ENCODE assay signal across 31 mouse cellular contexts in genomic region chr14:51047846-51048245, GRCm38 (mm10). TPM values are rescaled to one million over a fixed set of nuclear protein-coding genes. Genes with fewer than 3 reads are reported as not detected.
"Had no signal": no experiment of that assay in that cellular context is flagged by ENCODE, and none has a peak within 500 bp of the region (broad histone marks: within the 10 kb centered on the region; RNA-seq: fewer than 3 reads in every experiment).

No protein-coding gene starts in this region.

- H3K27me3 ChIP-seq: liver, embryonic 13.5 days had no signal

- H3K4me3 ChIP-seq: layer of hippocampus, adult 2 months; left cerebral cortex, adult 2 months; liver, embryonic 13.5 days had no signal

- H3K9me3 ChIP-seq: liver, embryonic 13.5 days had no signal

- H3K27ac ChIP-seq: kidney, postnatal 0 days; layer of hippocampus, adult 2 months; left cerebral cortex, adult 2 months; liver, embryonic 13.5 days; macrophage had no signal

- H3K9ac ChIP-seq: liver, embryonic 13.5 days had no signal

- H3K36me3 ChIP-seq: liver, embryonic 13.5 days had no signal

- ATAC-seq: intestine, postnatal 0 days had no signal

- H3K4me2 ChIP-seq: liver, embryonic 13.5 days; midbrain, embryonic 11.5 days had no signal

- DNase-seq: kidney, adult 2 months; kidney, postnatal 25 days; layer of hippocampus, postnatal 36 days; liver, embryonic 13.5 days; midbrain, embryonic 14.5 days; thymus, adult 2 months; thymus, postnatal 14 days; thymus, postnatal 4 days had no signal

RNA-seq across cellular contexts. Expression of gene Rnase11, which starts 2.1 kb away (rescaled TPM):
- total RNA-seq: layer of hippocampus, adult 2 months; layer of hippocampus, postnatal 10 days; layer of hippocampus, postnatal 36 days; left cerebral cortex, adult 2 months; left cerebral cortex, postnatal 10 days; left cerebral cortex, postnatal 36 days; liver, adult 2 months; megakaryocyte-erythroid progenitor cell, adult 5-6 weeks; midbrain, postnatal 0 days had no signal
- polyA plus RNA-seq: intestine, embryonic 14.5 days; intestine, postnatal 0 days; kidney, adult 2 months; kidney, postnatal 0 days; large intestine, adult 2 months; limb, embryonic 11.5 days; limb, embryonic 14.5 days; liver, adult 2 months; liver, embryonic 13.5 days; liver, embryonic 16.5 days; macrophage; midbrain, embryonic 11.5 days; midbrain, embryonic 14.5 days; midbrain, postnatal 0 days; neural tube, embryonic 11.5 days; neural tube, embryonic 14.5 days; small intestine, adult 2 months; spleen, adult 2 months; stomach, embryonic 16.5 days; thymus, adult 2 months had no signal

RNA-seq across cellular contexts. Expression of gene Rnase9, which starts 6.2 kb away (rescaled TPM):
- total RNA-seq: layer of hippocampus, adult 2 months; layer of hippocampus, postnatal 10 days; layer of hippocampus, postnatal 36 days; left cerebral cortex, adult 2 months; left cerebral cortex, postnatal 10 days; left cerebral cortex, postnatal 36 days; liver, adult 2 months; megakaryocyte-erythroid progenitor cell, adult 5-6 weeks; midbrain, postnatal 0 days had no signal
- polyA plus RNA-seq: intestine, embryonic 14.5 days; intestine, postnatal 0 days; kidney, adult 2 months; kidney, postnatal 0 days; large intestine, adult 2 months; limb, embryonic 11.5 days; limb, embryonic 14.5 days; liver, adult 2 months; liver, embryonic 13.5 days; liver, embryonic 16.5 days; macrophage; midbrain, embryonic 11.5 days; midbrain, embryonic 14.5 days; midbrain, postnatal 0 days; neural tube, embryonic 11.5 days; neural tube, embryonic 14.5 days; small intestine, adult 2 months; spleen, adult 2 months; stomach, embryonic 16.5 days; thymus, adult 2 months had no signal

RNA-seq across cellular contexts. Expression of gene Rnase12, which starts 9.6 kb away (rescaled TPM):
- total RNA-seq: layer of hippocampus, adult 2 months; layer of hippocampus, postnatal 10 days; layer of hippocampus, postnatal 36 days; left cerebral cortex, adult 2 months; left cerebral cortex, postnatal 10 days; left cerebral cortex, postnatal 36 days; liver, adult 2 months; midbrain, postnatal 0 days had no signal
- polyA plus RNA-seq: kidney, adult 2 months; limb, embryonic 11.5 days; liver, adult 2 months; macrophage; midbrain, embryonic 11.5 days; midbrain, postnatal 0 days; neural tube, embryonic 11.5 days; neural tube, embryonic 14.5 days; small intestine, adult 2 months had no signal

RNA-seq across cellular contexts. Expression of gene Olfr750, which starts 26.4 kb away (rescaled TPM):
- total RNA-seq: layer of hippocampus, adult 2 months; layer of hippocampus, postnatal 10 days; layer of hippocampus, postnatal 36 days; left cerebral cortex, adult 2 months; left cerebral cortex, postnatal 10 days; left cerebral cortex, postnatal 36 days; liver, adult 2 months; megakaryocyte-erythroid progenitor cell, adult 5-6 weeks; midbrain, postnatal 0 days had no signal
- polyA plus RNA-seq: intestine, embryonic 14.5 days; intestine, postnatal 0 days; kidney, adult 2 months; kidney, embryonic 14.5 days; kidney, postnatal 0 days; large intestine, adult 2 months; limb, embryonic 11.5 days; limb, embryonic 14.5 days; liver, adult 2 months; liver, embryonic 13.5 days; liver, embryonic 16.5 days; macrophage; midbrain, embryonic 11.5 days; midbrain, embryonic 14.5 days; neural tube, embryonic 11.5 days; neural tube, embryonic 14.5 days; small intestine, adult 2 months; spleen, adult 2 months; stomach, embryonic 16.5 days had no signal

RNA-seq across cellular contexts. Expression of gene Rnase10, which starts 40.3 kb away (rescaled TPM):
- total RNA-seq: layer of hippocampus, adult 2 months; layer of hippocampus, postnatal 36 days; left cerebral cortex, adult 2 months; megakaryocyte-erythroid progenitor cell, adult 5-6 weeks; midbrain, postnatal 0 days had no signal
- polyA plus RNA-seq: kidney, adult 2 months; kidney, embryonic 14.5 days; limb, embryonic 11.5 days; liver, embryonic 13.5 days; macrophage; midbrain, embryonic 11.5 days; midbrain, embryonic 14.5 days; midbrain, postnatal 0 days; neural tube, embryonic 11.5 days; small intestine, adult 2 months; spleen, adult 2 months had no signal
